Mouse (Mus musculus) ES-Bruce4 (cell line): ENCODE measurements around the gene Hnrnpu. TPM values are rescaled to one million over a fixed set of nuclear protein-coding genes. Genes with fewer than 3 reads are reported as not detected.

Source experiments
- H3K27ac ChIP-seq: 2 replicates; pipeline ENCODE4 v1.5.1; 2012; ENCODE audit warnings: low read length, inconsistent platforms; ENCODE audit not compliant: insufficient read depth
- H3K27me3 ChIP-seq: 2 replicates; pipeline ENCODE4 v1.6.1; 2012; ENCODE audit warnings: mild to moderate bottlenecking, low read length, inconsistent platforms; ENCODE audit not compliant: control insufficient read depth, poor library complexity, insufficient read depth, severe bottlenecking
- H3K36me3 ChIP-seq: 2 replicates; pipeline ENCODE4 v1.6.1; 2012; ENCODE audit warnings: inconsistent platforms, mild to moderate bottlenecking, low read length, moderate library complexity; ENCODE audit not compliant: control insufficient read depth, poor library complexity, insufficient read depth, severe bottlenecking
- H3K4me1 ChIP-seq: one replicate; pipeline ENCODE4 v1.8.1; 2011; ENCODE audit warnings: low read length; ENCODE audit not compliant: control insufficient read depth, insufficient read depth
- H3K4me3 ChIP-seq: 2 replicates; pipeline ENCODE4 v1.5.1; 2011; ENCODE audit warnings: low read depth, mild to moderate bottlenecking, low read length
- H3K9ac ChIP-seq: 2 replicates; pipeline ENCODE4 v1.6.1; 2012; ENCODE audit warnings: low read depth, mild to moderate bottlenecking, inconsistent platforms; ENCODE audit not compliant: poor library complexity, severe bottlenecking
- H3K9me3 ChIP-seq: replicated peaks from 2 replicates; pipeline ENCODE4 v1.6.1; 2012; ENCODE audit warnings: mild to moderate bottlenecking, low read length, inconsistent platforms; ENCODE audit not compliant: control insufficient read depth, poor library complexity, insufficient read depth, severe bottlenecking
- CTCF ChIP-seq: IDR thresholded peaks from one replicate; pipeline ENCODE4 v1.8.1; 2011; ENCODE audit warnings: low read depth, low read length
- EP300 ChIP-seq: IDR thresholded peaks from 2 replicates; pipeline ENCODE4 v1.6.1; 2011; ENCODE audit warnings: low read depth, low read length; ENCODE audit not compliant: insufficient read depth
- POLR2A ChIP-seq: IDR thresholded peaks from one replicate; pipeline ENCODE4 v1.8.1; 2011; ENCODE audit warnings: low read length; ENCODE audit not compliant: insufficient read depth
- polyA plus RNA-seq: library from polyadenylated mRNA; stranded (reverse); fragments of >200 nt; gene quantifications from 2 replicates; pipeline ENCODE4 v1.2.4, GENCODE M21; 2011; ENCODE audit warnings: low read depth; ENCODE audit not compliant: missing spikeins, insufficient read depth, insufficient read length

Gene Hnrnpu
- polyA plus RNA-seq, 1 experiment, result 1,155 TPM

GRCm38 (mm10) chr1:178275174-178275730, 62.3 kb downstream of the Hnrnpu start:
- Histone ChIP-seq H3K4me3 (no peak overlapping the region), H3K4me1 (peaks cover 3% of the 10 kb centered on the region), H3K9ac (0 out of 2 replicates have a peak overlapping the region, but pooled peaks have one; percentile 73), H3K36me3 (no peaks in the 10 kb centered on the region), H3K27me3 (no peaks in the 10 kb centered on the region), H3K27ac (no peak overlapping the region), H3K9me3 (peaks cover 20% of the 10 kb centered on the region)
- no peak for TF ChIP-seq CTCF
- no peak for TF ChIP-seq EP300
- TF ChIP-seq POLR2A, result no peak

Other genes with a start within 250 kb of the Hnrnpu start
- 30.7 and 32.5 TPM in 2 replicates for gene Desi2, start 150.4 kb downstream of the Hnrnpu start, polyA plus RNA-seq
- gene Cox20, start 18.7 kb downstream of the Hnrnpu start, polyA plus RNA-seq, result 26.5 and 27.7 TPM in 2 replicates
- gene Efcab2, start 68.3 kb upstream of the Hnrnpu start, polyA plus RNA-seq, result 5.6 and 9.0 TPM in 2 replicates
- gene Kif26b, start 191.3 kb upstream of the Hnrnpu start, polyA plus RNA-seq, result 0.31 and 0.41 TPM in 2 replicates